Mouse (Mus musculus) CH12.LX (cell line): Measurements from ENCODE around the gene Elfn2. TPM values are rescaled to one million over a fixed set of nuclear protein-coding genes. Genes with fewer than 3 reads are reported as not detected.

Source experiments
- DNase-seq: peaks from one replicate; pipeline ENCODE4 v3.0.0-alpha.2; 2013; ENCODE audit errors: extremely low read depth
- H3K27ac ChIP-seq: 2 replicates; pipeline ENCODE4 v1.5.1; 2012; ENCODE audit warnings: low read depth, mild to moderate bottlenecking, control low read depth, moderate library complexity; ENCODE audit not compliant: insufficient read depth
- H3K27me3 ChIP-seq: replicated peaks from 2 replicates; pipeline ENCODE3; 2012; ENCODE audit warnings: inconsistent platforms
- H3K36me3 ChIP-seq, 2 experiments: replicated peaks in 1 of 2; 2 replicates each; pipeline versions ENCODE3 to v1.6.1; 2012; ENCODE audit warnings: inconsistent platforms in 1 of 2, low read length in 1 of 2, mild to moderate bottlenecking in 1 of 2, mixed read lengths in 1 of 2, moderate library complexity in 1 of 2; ENCODE audit not compliant: control insufficient read depth in 1 of 2, insufficient read depth in 1 of 2
- H3K4me1 ChIP-seq, 2 experiments: 2 replicates each; pipeline ENCODE4 v1.6.1; 2012; ENCODE audit warnings: inconsistent platforms in 1 of 2, moderate library complexity in 1 of 2; ENCODE audit not compliant: insufficient read depth in 2 of 2, control insufficient read depth in 1 of 2
- H3K4me2 ChIP-seq: 2 replicates; pipeline ENCODE4 v1.6.1; 2012; ENCODE audit warnings: low read depth, mild to moderate bottlenecking, control low read depth; ENCODE audit not compliant: poor library complexity, insufficient read depth, severe bottlenecking
- H3K4me3 ChIP-seq, 3 experiments: fragments of 150-350 bp in 1 of 3; sonication (generic) in 1 of 3; replicated peaks in 1 of 3; 2 replicates each; pipeline versions ENCODE3 to v1.5.1; 2011 to 2012; ENCODE audit warnings: low read depth in 2 of 3, low read length in 2 of 3, mild to moderate bottlenecking in 2 of 3, moderate library complexity in 2 of 3, control low read depth in 1 of 3, improper control_type of control experiment in 1 of 3, inconsistent platforms in 1 of 3, mixed read lengths in 1 of 3; ENCODE audit not compliant: poor library complexity in 1 of 3
- H3K79me2 ChIP-seq: replicated peaks from 2 replicates; pipeline ENCODE4 v1.6.1; 2012; ENCODE audit warnings: mild to moderate bottlenecking, moderate library complexity; ENCODE audit not compliant: control insufficient read depth, poor library complexity, insufficient read depth, severe bottlenecking; ENCODE audit errors: extremely low read depth
- H3K9ac ChIP-seq: 2 replicates; pipeline ENCODE4 v1.6.1; 2012; ENCODE audit warnings: low read depth, mild to moderate bottlenecking, control low read depth, moderate library complexity; ENCODE audit not compliant: insufficient read depth
- H3K9me3 ChIP-seq: replicated peaks from 2 replicates; pipeline ENCODE3; 2012; ENCODE audit warnings: low read length, inconsistent platforms, mixed read lengths
- BHLHE40 ChIP-seq: IDR thresholded peaks from 2 replicates; pipeline ENCODE4 v1.6.1; 2011; ENCODE audit warnings: mild to moderate bottlenecking, low read depth, low read length, improper control_type of control experiment
- CHD1 ChIP-seq: IDR thresholded peaks from 2 replicates; pipeline ENCODE4 v1.6.1; 2012; ENCODE audit warnings: low read depth, low read length, improper control_type of control experiment, inconsistent platforms
- CHD2 ChIP-seq: IDR thresholded peaks from 2 replicates; pipeline ENCODE4 v1.6.1; 2011; ENCODE audit warnings: low read length, improper control_type of control experiment
- CTCF ChIP-seq, 2 experiments: IDR thresholded peaks in 1 of 2; conservative IDR thresholded peaks in 1 of 2; 2 replicates each; pipeline ENCODE4 v1.5.1; 2011 to 2012; ENCODE audit warnings: low read depth in 2 of 2, low read length in 2 of 2, improper control_type of control experiment in 1 of 2, inconsistent platforms in 1 of 2, mild to moderate bottlenecking in 1 of 2, moderate library complexity in 1 of 2
- E2F4 ChIP-seq: IDR thresholded peaks from 2 replicates; pipeline ENCODE4 v1.6.1; 2011; ENCODE audit warnings: low read depth, low read length, improper control_type of control experiment; ENCODE audit not compliant: insufficient replicate concordance
- HCFC1 ChIP-seq: IDR thresholded peaks from 2 replicates; pipeline ENCODE4 v1.6.1; 2012; ENCODE audit warnings: low read depth, mild to moderate bottlenecking, inconsistent platforms, low read length, improper control_type of control experiment
- JUND ChIP-seq: conservative IDR thresholded peaks from 2 replicates; pipeline ENCODE4 v1.6.1; 2011; ENCODE audit warnings: low read depth, low read length, improper control_type of control experiment
- MAFK ChIP-seq: IDR thresholded peaks from 2 replicates; pipeline ENCODE4 v1.6.1; 2011; ENCODE audit warnings: low read length, improper control_type of control experiment; ENCODE audit not compliant: insufficient replicate concordance
- MAX ChIP-seq: IDR thresholded peaks from 2 replicates; pipeline ENCODE4 v1.6.1; 2011; ENCODE audit warnings: low read length, improper control_type of control experiment
- MYC ChIP-seq: IDR thresholded peaks from 2 replicates; pipeline ENCODE4 v1.6.1; 2011; ENCODE audit warnings: low read depth, mild to moderate bottlenecking, improper control_type of control experiment, low read length
- NELFE ChIP-seq: IDR thresholded peaks from 2 replicates; pipeline ENCODE4 v1.6.1; 2011; ENCODE audit warnings: low read depth, low read length, improper control_type of control experiment
- NRF1 ChIP-seq: IDR thresholded peaks from 2 replicates; pipeline ENCODE4 v1.6.1; 2014; ENCODE audit warnings: low read depth, mild to moderate bottlenecking, inconsistent platforms, low read length, improper control_type of control experiment, moderate library complexity
- RAD21 ChIP-seq: IDR thresholded peaks from 2 replicates; pipeline ENCODE4 v1.6.1; 2011; ENCODE audit warnings: low read depth, mild to moderate bottlenecking, low read length, improper control_type of control experiment, moderate library complexity
- RCOR1 ChIP-seq: conservative IDR thresholded peaks from 2 replicates; pipeline ENCODE4 v1.6.1; 2012; ENCODE audit warnings: low read depth, mild to moderate bottlenecking, inconsistent platforms, low read length, improper control_type of control experiment
- SMC3 ChIP-seq: IDR thresholded peaks from 2 replicates; pipeline ENCODE4 v1.6.1; 2011; ENCODE audit warnings: low read depth, low read length, improper control_type of control experiment
- TBP ChIP-seq: conservative IDR thresholded peaks from 2 replicates; pipeline ENCODE4 v1.6.1; 2011; ENCODE audit warnings: low read depth, low read length, improper control_type of control experiment
- ZC3H11A ChIP-seq: IDR thresholded peaks from 2 replicates; pipeline ENCODE4 v1.6.1; 2012; ENCODE audit warnings: low read depth, mild to moderate bottlenecking, inconsistent platforms, low read length, improper control_type of control experiment
- ZMIZ1 ChIP-seq: IDR thresholded peaks from 2 replicates; pipeline ENCODE4 v1.6.1; 2012; ENCODE audit warnings: low read depth, mild to moderate bottlenecking, inconsistent platforms, low read length, improper control_type of control experiment
- dilution Hi-C: fragments of 300-500 bp; cut with MboI; formaldehyde crosslinking; loops from 2 replicates; pipeline ENCODE4 v1.14.3; 2020; ENCODE audit warnings: low sequenced_read_pairs; ENCODE audit not compliant: extremely low pct_unique_long_range_greater_than_20kb, extremely low pct_ligation_motif_present
- in situ Hi-C: fragments of 300-500 bp; cut with MboI; formaldehyde crosslinking; loops from 3 replicates; pipeline ENCODE4 v1.14.3; 2019; ENCODE audit warnings: low sequenced_read_pairs, low pct_ligation_motif_present, low pct_unique_long_range_greater_than_20kb, mixed read lengths
- polyA plus RNA-seq: library from polyadenylated mRNA; unstranded; fragments of >175 nt; gene quantifications from 2 replicates; pipeline ENCODE4 v1.2.1, GENCODE M21; 2012; ENCODE audit warnings: low read depth; ENCODE audit not compliant: insufficient read length
- total RNA-seq, 2 experiments: library from RNA; depleted of rRNA; stranded (reverse); fragments of 300-350 nt in 1 of 2; fragments of >200 nt in 1 of 2; gene quantifications; 2 replicates each; pipeline ENCODE4 v1.2.3; 2012 to 2014

Gene Elfn2
- total and polyA plus RNA-seq, 3 experiments, result 0.06 TPM; not detected in 2

DNA sequence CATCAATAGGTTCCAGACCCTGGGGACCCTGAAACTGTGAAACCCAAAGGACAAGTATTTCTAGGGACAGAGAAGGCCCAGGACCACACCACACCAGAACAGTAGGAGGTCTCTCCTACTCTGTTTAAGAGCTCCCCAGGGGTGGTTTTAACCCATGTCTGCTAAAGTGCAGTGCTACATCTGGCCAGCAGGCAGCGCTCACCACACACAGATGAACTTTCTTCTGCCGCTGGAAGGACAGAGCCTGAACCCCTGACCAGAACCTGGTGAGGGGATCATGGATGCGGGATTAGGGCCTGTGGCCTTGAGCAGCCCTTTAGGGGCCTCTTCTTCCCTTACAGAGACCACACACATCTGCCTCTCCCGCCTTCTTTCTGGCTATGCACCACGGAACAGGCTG, 95.1 kb downstream of the Elfn2 start:
- no peak overlapping the region for H3K9ac ChIP-seq
- TF ChIP-seq CHD2 (no peak), TBP (no peak), E2F4 (no peak), JUND (no peak), BHLHE40 (no peak), ZMIZ1 (no peak), RCOR1 (no peak), CTCF (conservative IDR thresholded peaks at IDR 0.05 in 1 of 2, IDR thresholded peaks at IDR 0.05 in 1 of 2; ENCODE audit: low read depth in 2 of 2, low read length in 2 of 2) (peak; percentile 94 to 98), HCFC1 (no peak), RAD21 (no peak; the same call in none of the 2 replicates), SMC3 (peak; percentile 95), MAFK (no peak), CHD1 (no peak), MYC (no peak), MAX (no peak), NELFE (no peak; the same call in 1 of the 2 replicates), ZC3H11A (peak; percentile 80), NRF1 (no peak)
- peaks cover 22 to 47% of the 10 kb centered on the region in 2 experiments for H3K36me3 ChIP-seq
- dilution Hi-C loops, result no loop called here
- no peak overlapping the region for H3K4me3 ChIP-seq
- in situ Hi-C loops, result loop anchor here (5.0 to 10.0 kb wide), 3 partner anchors 36 to 221 kb away; partner anchors contain the start of gene Cdc42ep1
- no peak overlapping the region for H3K4me2 ChIP-seq
- peaks cover 4% of the 10 kb centered on the region for H3K9me3 ChIP-seq
- DNase-seq, result peak; percentile 67
- no peaks in the 10 kb centered on the region for H3K79me2 ChIP-seq
- peaks cover 0 to 7% of the 10 kb centered on the region in 2 experiments; a peak in 2 of 4 replicates for H3K4me1 ChIP-seq
- H3K27ac ChIP-seq, result no peak overlapping the region
- peaks cover 27% of the 10 kb centered on the region for H3K27me3 ChIP-seq

Other genes starting within 250 kb of the Elfn2 start
- gene Il2rb, start 223.5 kb downstream of the Elfn2 start, total RNA-seq (2012; rRNA removed), result 31.2 and 34.3 TPM in 2 replicates
- gene Il2rb, start 223.5 kb downstream of the Elfn2 start, total RNA-seq (2014; rRNA removed), result 26.0 and 32.1 TPM in 2 replicates
- gene Il2rb, start 223.5 kb downstream of the Elfn2 start, polyA plus RNA-seq, result 47.2 and 60.0 TPM in 2 replicates
- gene C1qtnf6, start 187.4 kb downstream of the Elfn2 start, total RNA-seq (2012; rRNA removed), result 4.1 and 6.3 TPM in 2 replicates
- gene C1qtnf6, start 187.4 kb downstream of the Elfn2 start, total RNA-seq (2014; rRNA removed), result 5.0 and 5.7 TPM in 2 replicates
- gene C1qtnf6, start 187.4 kb downstream of the Elfn2 start, polyA plus RNA-seq, result 27.7 and 28.1 TPM in 2 replicates
- not detected in 2 replicates for gene Sstr3, start 174.1 kb downstream of the Elfn2 start, total RNA-seq (2012; rRNA removed)
- not detected in 2 replicates for gene Sstr3, start 174.1 kb downstream of the Elfn2 start, total RNA-seq (2014; rRNA removed)
- 0.14 and 0.36 TPM in 2 replicates for gene Sstr3, start 174.1 kb downstream of the Elfn2 start, polyA plus RNA-seq
- 314 and 453 TPM in 2 replicates for gene Rac2, start 146.0 kb downstream of the Elfn2 start, total RNA-seq (2012; rRNA removed)
- 142 and 160 TPM in 2 replicates for gene Rac2, start 146.0 kb downstream of the Elfn2 start, total RNA-seq (2014; rRNA removed)
- 883 and 942 TPM in 2 replicates for gene Rac2, start 146.0 kb downstream of the Elfn2 start, polyA plus RNA-seq
- 42.2 and 51.9 TPM in 2 replicates for gene Cyth4, start 121.7 kb downstream of the Elfn2 start, total RNA-seq (2012; rRNA removed)
- 38.6 and 39.2 TPM in 2 replicates for gene Cyth4, start 121.7 kb downstream of the Elfn2 start, total RNA-seq (2014; rRNA removed)
- gene Cyth4, start 121.7 kb downstream of the Elfn2 start, polyA plus RNA-seq, result 75.3 and 80.5 TPM in 2 replicates
- gene Mfng, start 54.7 kb upstream of the Elfn2 start, total RNA-seq (2012; rRNA removed), result 35.2 and 43.2 TPM in 2 replicates
- gene Mfng, start 54.7 kb upstream of the Elfn2 start, total RNA-seq (2014; rRNA removed), result 46.5 and 52.5 TPM in 2 replicates
- 57.7 and 63.7 TPM in 2 replicates for gene Mfng, start 54.7 kb upstream of the Elfn2 start, polyA plus RNA-seq
- gene Card10, start 84.3 kb upstream of the Elfn2 start, total RNA-seq (2012; rRNA removed), result 0.08 TPM in 1 of 2 replicates, not detected in the other
- gene Card10, start 84.3 kb upstream of the Elfn2 start, total RNA-seq (2014; rRNA removed), result not detected in 2 replicates
- not detected in 2 replicates for gene Card10, start 84.3 kb upstream of the Elfn2 start, polyA plus RNA-seq
- not detected in 2 replicates for gene Cdc42ep1, start 123.9 kb upstream of the Elfn2 start, total RNA-seq (2012; rRNA removed)
- not detected in 2 replicates for gene Cdc42ep1, start 123.9 kb upstream of the Elfn2 start, total RNA-seq (2014; rRNA removed)
- not detected in 2 replicates for gene Cdc42ep1, start 123.9 kb upstream of the Elfn2 start, polyA plus RNA-seq
- gene Lgals2, start 136.8 kb upstream of the Elfn2 start, total RNA-seq (2012; rRNA removed), result not detected in 2 replicates
- not detected in 2 replicates for gene Lgals2, start 136.8 kb upstream of the Elfn2 start, total RNA-seq (2014; rRNA removed)
- gene Lgals2, start 136.8 kb upstream of the Elfn2 start, polyA plus RNA-seq, result not detected in 2 replicates
- 13.7 and 14.1 TPM in 2 replicates for gene Gga1, start 158.4 kb upstream of the Elfn2 start, total RNA-seq (2012; rRNA removed)
- 4.6 and 5.7 TPM in 2 replicates for gene Gga1, start 158.4 kb upstream of the Elfn2 start, total RNA-seq (2014; rRNA removed)
- gene Gga1, start 158.4 kb upstream of the Elfn2 start, polyA plus RNA-seq, result 23.5 and 24.5 TPM in 2 replicates
- 0.25 and 0.50 TPM in 2 replicates for gene Gm49510, start 180.9 kb upstream of the Elfn2 start, total RNA-seq (2012; rRNA removed)
- gene Gm49510, start 180.9 kb upstream of the Elfn2 start, total RNA-seq (2014; rRNA removed), result 0.12 and 0.15 TPM in 2 replicates
- gene Gm49510, start 180.9 kb upstream of the Elfn2 start, polyA plus RNA-seq, result 0.78 TPM in 1 of 2 replicates, not detected in the other
- gene Sh3bp1, start 181.0 kb upstream of the Elfn2 start, total RNA-seq (2012; rRNA removed), result 20.6 and 23.8 TPM in 2 replicates
- 12.3 and 15.5 TPM in 2 replicates for gene Sh3bp1, start 181.0 kb upstream of the Elfn2 start, total RNA-seq (2014; rRNA removed)
- 48.6 and 69.7 TPM in 2 replicates for gene Sh3bp1, start 181.0 kb upstream of the Elfn2 start, polyA plus RNA-seq
- 9.3 and 9.8 TPM in 2 replicates for gene Pdxp, start 195.1 kb upstream of the Elfn2 start, total RNA-seq (2012; rRNA removed)
- 2.8 and 3.1 TPM in 2 replicates for gene Pdxp, start 195.1 kb upstream of the Elfn2 start, total RNA-seq (2014; rRNA removed)
- gene Pdxp, start 195.1 kb upstream of the Elfn2 start, polyA plus RNA-seq, result 3.4 and 5.4 TPM in 2 replicates
- 735 and 858 TPM in 2 replicates for gene Lgals1, start 208.0 kb upstream of the Elfn2 start, total RNA-seq (2012; rRNA removed)
- gene Lgals1, start 208.0 kb upstream of the Elfn2 start, total RNA-seq (2014; rRNA removed), result 791 and 805 TPM in 2 replicates
- gene Lgals1, start 208.0 kb upstream of the Elfn2 start, polyA plus RNA-seq, result 592 and 637 TPM in 2 replicates
- 33.2 and 40.0 TPM in 2 replicates for gene Nol12, start 216.2 kb upstream of the Elfn2 start, total RNA-seq (2012; rRNA removed)
- 13.2 and 13.7 TPM in 2 replicates for gene Nol12, start 216.2 kb upstream of the Elfn2 start, total RNA-seq (2014; rRNA removed)
- gene Nol12, start 216.2 kb upstream of the Elfn2 start, polyA plus RNA-seq, result 89.5 and 91.1 TPM in 2 replicates
- gene Triobp, start 229.0 kb upstream of the Elfn2 start, total RNA-seq (2012; rRNA removed), result 26.3 and 31.0 TPM in 2 replicates
- gene Triobp, start 229.0 kb upstream of the Elfn2 start, total RNA-seq (2014; rRNA removed), result 10.9 and 11.5 TPM in 2 replicates
- 25.5 and 27.3 TPM in 2 replicates for gene Triobp, start 229.0 kb upstream of the Elfn2 start, polyA plus RNA-seq